Mouse (Mus musculus): ENCODE data around the gene C1qtnf12.

DNA sequence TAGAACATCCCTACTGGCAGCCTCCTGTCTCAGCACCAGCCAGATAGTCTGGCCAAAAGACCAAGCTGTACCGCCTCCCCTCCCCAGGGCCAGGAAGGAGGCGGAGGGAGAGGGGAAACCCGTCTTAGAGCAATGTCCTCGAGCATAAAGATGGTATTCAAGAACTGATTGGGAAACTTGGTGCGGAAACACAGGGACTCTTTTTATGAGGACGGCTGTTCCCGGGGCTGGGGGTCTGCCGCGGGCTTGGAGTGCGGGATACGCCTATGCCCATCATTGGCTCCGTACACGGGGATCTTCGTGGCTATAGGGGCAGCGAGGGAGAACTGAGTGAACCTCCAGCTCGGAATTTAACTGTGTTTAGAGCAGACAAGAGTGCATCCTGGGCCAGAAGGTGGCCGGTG, 19.1 kb upstream of the C1qtnf12 start:
- no peak for TF ChIP-seq CTCF (IDR thresholded peaks at IDR 0.05; ENCODE audit: extremely low read depth, insufficient read length, insufficient replicate concordance, low read depth, low read length)
- no peak; the same call in 1 of the 2 replicates for TF ChIP-seq POLR2A (IDR thresholded peaks at IDR 0.05; ENCODE audit: low read depth, low read length)

Data from small intestine, adult 2 months (tissue).